Mouse (Mus musculus) liver, postnatal 0 days (tissue): ENCODE results near the gene Cep68. TPM values are rescaled to one million over a fixed set of nuclear protein-coding genes. Genes with fewer than 3 reads are reported as not detected.

Source experiments
- ATAC-seq: fragments of 200-750 bp; cut with Nextera tagmentation; 2 replicates; pipeline ENCODE4 v1.8.0; 2017; ENCODE audit warnings: mild to moderate bottlenecking, moderate library complexity
- DNase-seq: peaks from one replicate; pipeline ENCODE4 v3.0.0-alpha.2; 2016
- H3K27ac ChIP-seq: fragments of 300-500 bp; sonication (generic); 2 replicates; pipeline ENCODE4 v1.5.1; 2014; ENCODE audit warnings: antibody characterized with exemption, moderate library complexity, mild to moderate bottlenecking, low read depth
- H3K27me3 ChIP-seq: fragments of 300-500 bp; sonication (generic); 2 replicates; pipeline ENCODE4 v1.6.1; 2014; ENCODE audit warnings: low read length, control low read depth, mixed read lengths; ENCODE audit not compliant: insufficient read depth
- H3K36me3 ChIP-seq: fragments of 300-500 bp; sonication (generic); replicated peaks from 2 replicates; pipeline ENCODE4 v1.6.1; 2014; ENCODE audit warnings: mild to moderate bottlenecking, control low read depth, low read length, moderate library complexity, mixed read lengths; ENCODE audit not compliant: insufficient read depth
- H3K4me1 ChIP-seq: fragments of 300-500 bp; sonication (generic); 2 replicates; pipeline ENCODE4 v1.6.1; 2014; ENCODE audit warnings: antibody characterized with exemption, mild to moderate bottlenecking, control low read depth; ENCODE audit not compliant: insufficient read depth
- H3K4me2 ChIP-seq: fragments of 300-500 bp; sonication (generic); 2 replicates; pipeline ENCODE4 v1.6.1; 2014; ENCODE audit warnings: low read depth, mild to moderate bottlenecking, low read length, moderate library complexity, mixed read lengths
- H3K4me3 ChIP-seq: fragments of 300-500 bp; sonication (generic); 2 replicates; pipeline ENCODE4 v1.5.1; 2014; ENCODE audit warnings: low read depth, low read length
- H3K9ac ChIP-seq: fragments of 300-500 bp; sonication (generic); replicated peaks from 2 replicates; pipeline ENCODE4 v1.6.1; 2014; ENCODE audit warnings: mild to moderate bottlenecking, moderate library complexity
- H3K9me3 ChIP-seq: fragments of 300-500 bp; sonication (generic); 2 replicates; pipeline ENCODE4 v1.6.1; 2016; ENCODE audit warnings: mild to moderate bottlenecking, control low read depth, low read length, mixed read lengths
- CTCF ChIP-seq: sonication (generic); IDR thresholded peaks from 2 replicates; pipeline ENCODE4 v1.5.1; 2016; ENCODE audit warnings: antibody characterized with exemption, low read depth
- EP300 ChIP-seq: IDR thresholded peaks from 2 replicates; pipeline ENCODE4 v1.6.1; 2016; ENCODE audit warnings: antibody characterized with exemption, low read depth, mild to moderate bottlenecking
- WGBS: fragments of 180-500 bp; shearing (Covaris S2); extraction: QIAGEN DNeasy Blood & Tissue Kit; methylation state at CpG from one replicate; pipeline ENCODE4 v1.1.7; 2014; ENCODE audit not compliant: insufficient replicate concordance; 5-methylcytosine and 5-hydroxymethylcytosine counted together
- polyA plus RNA-seq: library from polyadenylated mRNA; unstranded; fragments of >200 nt; fragmentation: Nextera tagmentation; extraction: Ambion mirVana; gene quantifications from 2 replicates; pipeline ENCODE4 v1.2.1, GENCODE M21; 2015

The Cep68 gene
- polyA plus RNA-seq, 1 experiment from 2014 or later = 4.9 TPM

DNA sequence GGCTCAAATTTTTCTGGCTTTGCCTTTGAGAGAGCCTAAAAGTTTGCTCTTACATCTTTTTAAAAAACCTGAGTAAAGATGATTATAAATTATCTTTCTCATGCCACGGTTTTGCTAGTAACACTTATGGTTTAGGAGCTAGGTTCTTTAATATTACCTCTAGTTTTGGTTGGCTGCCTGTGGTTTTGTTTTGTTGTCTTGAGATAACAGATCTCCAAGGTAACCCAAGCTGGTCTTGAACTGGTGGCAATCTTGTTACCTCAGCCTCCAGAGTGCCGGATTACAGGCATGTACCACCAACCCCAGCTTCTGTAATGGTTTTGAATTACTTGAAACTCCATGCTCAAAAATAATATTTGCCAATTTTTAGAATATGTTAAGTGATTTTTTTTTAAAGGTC is 37.4 kb downstream of the Cep68 start:
- no peak overlapping the region for H3K27ac ChIP-seq
- no peak for ATAC-seq
- H3K4me1 ChIP-seq = peaks cover 29% of the 10 kb centered on the region
- peaks cover 24% of the 10 kb centered on the region for H3K36me3 ChIP-seq
- H3K9me3 ChIP-seq = no peaks in the 10 kb centered on the region
- WGBS = 37% methylated on average over 2 of the region's 2 CpGs
- no peak overlapping the region for H3K4me2 ChIP-seq
- no peak overlapping the region for H3K9ac ChIP-seq
- no peaks in the 10 kb centered on the region for H3K27me3 ChIP-seq
- DNase-seq = no peak
- TF ChIP-seq EP300 (no peak), CTCF (no peak)
- H3K4me3 ChIP-seq = no peak overlapping the region

DNA sequence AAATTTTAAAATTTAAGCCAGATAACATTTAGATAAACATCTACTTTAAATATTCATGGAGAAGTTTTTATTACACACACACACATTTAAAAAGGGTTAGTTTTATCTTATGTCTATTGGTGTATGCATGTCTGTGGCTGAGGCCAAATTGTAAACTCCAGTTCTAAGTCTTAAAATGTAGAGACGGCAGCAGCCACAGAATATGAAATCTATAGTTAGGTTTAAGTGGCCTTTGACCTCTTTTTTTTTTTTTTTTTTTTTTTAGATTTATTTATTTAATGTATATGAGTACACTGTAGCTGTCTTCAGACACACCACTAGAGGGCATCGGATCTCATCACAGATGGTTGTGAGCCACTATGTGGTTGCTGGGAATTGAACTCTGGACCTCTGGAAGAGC is 41.6 kb downstream of the Cep68 start:
- peaks cover 12% of the 10 kb centered on the region for H3K36me3 ChIP-seq
- no peak overlapping the region for H3K27ac ChIP-seq
- 80% methylated on average over 2 of the region's 2 CpGs for WGBS
- no peak for DNase-seq
- H3K9ac ChIP-seq = no peak overlapping the region
- no peak for ATAC-seq
- H3K9me3 ChIP-seq = no peaks in the 10 kb centered on the region
- no peak overlapping the region for H3K4me3 ChIP-seq
- no peak overlapping the region for H3K4me2 ChIP-seq
- peaks cover 42% of the 10 kb centered on the region for H3K4me1 ChIP-seq
- TF ChIP-seq EP300 = no peak
- 0 out of 2 replicates have a peak, but pooled peaks have one; percentile 19 for TF ChIP-seq CTCF
- no peaks in the 10 kb centered on the region for H3K27me3 ChIP-seq

DNA sequence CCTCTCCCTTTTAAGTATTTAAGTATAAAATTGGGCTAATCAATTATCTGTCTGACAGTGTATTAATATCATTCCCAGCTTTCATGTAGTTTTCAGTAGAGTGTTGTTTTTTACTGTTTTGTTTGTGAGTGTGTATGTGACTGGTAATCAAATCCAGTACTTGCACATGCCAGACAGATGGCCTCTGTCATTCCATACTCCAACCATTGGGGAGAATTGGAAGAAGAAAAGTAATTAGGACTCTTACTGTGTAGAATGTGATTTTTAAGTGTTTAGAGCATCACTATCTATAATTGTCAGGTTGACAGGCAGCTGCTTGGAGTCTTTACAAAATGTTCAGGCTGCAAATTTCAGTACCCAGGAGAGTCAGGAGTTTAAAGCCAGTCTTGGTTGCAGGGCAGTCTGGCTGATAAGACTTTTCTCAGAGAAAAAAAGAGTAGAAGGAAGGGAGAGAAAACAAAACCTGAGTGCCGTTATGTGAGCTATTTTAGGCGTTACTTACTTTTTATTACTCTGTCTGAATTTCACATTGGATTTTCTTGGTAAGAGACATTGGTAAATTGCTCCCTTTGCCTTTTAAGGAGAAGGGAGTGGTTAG is 42.5 kb downstream of the Cep68 start:
- Histone ChIP-seq H3K4me1 (peaks cover 41% of the 10 kb centered on the region), H3K36me3 (peaks cover 12% of the 10 kb centered on the region), H3K9ac (no peak overlapping the region), H3K27me3 (no peaks in the 10 kb centered on the region), H3K9me3 (no peaks in the 10 kb centered on the region), H3K27ac (no peak overlapping the region), H3K4me2 (peak overlapping the region; percentile 3; the same call in 1 of the 2 replicates), H3K4me3 (no peak overlapping the region)
- ATAC-seq = no peak
- no peak for TF ChIP-seq CTCF
- DNase-seq = no peak
- 43% methylated on average over 2 of the region's 2 CpGs for WGBS

DNA sequence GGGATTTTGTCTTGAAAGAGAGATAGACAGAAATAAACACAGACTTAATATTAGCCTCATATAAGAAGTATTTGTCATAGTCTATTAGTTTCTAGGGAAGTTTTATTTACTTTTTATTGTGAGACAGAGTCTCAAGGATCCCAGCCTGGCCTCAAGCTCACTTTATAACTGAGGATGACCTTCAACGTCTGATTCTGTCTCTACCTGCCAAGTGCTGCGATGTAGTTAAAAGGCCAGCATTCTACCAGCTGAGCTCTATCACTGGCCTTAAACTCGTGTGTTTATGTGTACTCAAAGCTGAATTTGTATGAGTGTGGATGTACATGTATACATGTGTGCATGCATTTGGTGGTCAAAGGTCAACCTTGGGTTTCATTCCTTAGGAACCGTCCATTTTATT is 43.7 kb downstream of the Cep68 start:
- peaks cover 12% of the 10 kb centered on the region for H3K36me3 ChIP-seq
- ATAC-seq (no peak), DNase-seq (no peak)
- H3K4me2 ChIP-seq = peak overlapping the region; percentile 57
- TF ChIP-seq CTCF (no peak), EP300 (no peak)
- H3K27ac ChIP-seq = peak overlapping the region; percentile 36; the same call in 1 of the 2 replicates
- H3K4me1 ChIP-seq = peaks cover 41% of the 10 kb centered on the region
- H3K4me3 ChIP-seq = no peak overlapping the region
- no peaks in the 10 kb centered on the region for H3K27me3 ChIP-seq
- WGBS = 60% methylated on average over 4 of the region's 4 CpGs
- H3K9ac ChIP-seq = 0 out of 2 replicates have a peak overlapping the region, but pooled peaks have one; percentile 8
- no peaks in the 10 kb centered on the region for H3K9me3 ChIP-seq

DNA sequence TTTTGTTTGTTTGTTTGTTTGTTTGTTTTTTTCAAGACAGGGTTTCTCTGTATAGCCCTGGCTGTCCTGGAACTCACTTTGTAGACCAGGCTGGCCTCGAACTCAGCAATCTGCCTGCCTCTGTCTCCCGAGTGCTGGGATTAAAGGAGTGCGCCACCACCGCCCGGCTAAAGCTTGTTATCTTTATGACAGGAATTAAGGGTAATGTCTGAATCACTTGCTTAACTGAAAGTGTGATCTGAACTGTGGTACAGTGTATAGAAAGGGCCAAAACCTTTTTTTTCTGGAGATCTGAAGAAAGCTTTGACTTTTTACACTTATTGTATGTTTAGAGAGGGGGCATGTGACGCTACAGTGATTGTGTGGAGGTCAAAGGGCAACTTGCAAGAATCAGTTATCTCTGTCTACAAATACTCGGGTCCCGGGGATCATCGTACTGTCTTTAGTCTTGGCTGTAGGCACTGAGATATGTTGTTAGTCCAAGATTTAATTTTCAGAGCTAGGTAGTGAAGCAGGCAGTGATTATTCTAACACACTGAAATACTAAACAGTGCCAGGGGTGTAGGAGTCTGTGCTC is 44.3 kb downstream of the Cep68 start:
- DNase-seq (no peak), ATAC-seq (no peak)
- no peaks in the 10 kb centered on the region for H3K9me3 ChIP-seq
- 0 out of 2 replicates have a peak overlapping the region, but pooled peaks have one; percentile 8 for H3K9ac ChIP-seq
- peaks cover 40% of the 10 kb centered on the region for H3K4me1 ChIP-seq
- H3K4me2 ChIP-seq = peak overlapping the region; percentile 57
- H3K4me3 ChIP-seq = no peak overlapping the region
- peak overlapping the region; percentile 36; the same call in 1 of the 2 replicates for H3K27ac ChIP-seq
- TF ChIP-seq EP300 = no peak
- TF ChIP-seq CTCF = no peak
- H3K27me3 ChIP-seq = no peaks in the 10 kb centered on the region
- H3K36me3 ChIP-seq = peaks cover 12% of the 10 kb centered on the region
- WGBS = 39% methylated on average over 9 of the region's 9 CpGs

DNA sequence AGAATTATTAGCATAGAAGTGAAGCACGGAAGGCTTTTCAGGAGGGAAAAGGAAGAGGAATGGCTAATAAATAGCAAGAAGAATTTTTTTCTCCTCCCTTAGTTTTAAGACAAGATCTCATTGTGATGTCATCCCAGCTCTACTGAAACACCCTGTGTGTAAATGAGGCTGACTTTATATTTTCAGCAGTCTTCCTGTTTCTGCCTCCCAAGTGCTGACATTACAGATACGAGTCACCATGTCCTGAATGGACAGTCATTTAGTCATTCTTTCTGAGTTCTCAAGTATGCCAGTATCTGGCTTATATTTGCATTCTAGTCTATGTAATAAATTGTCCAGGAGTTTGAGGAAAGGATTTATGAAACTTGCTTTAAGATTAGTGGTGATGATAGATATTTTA is 44.9 kb downstream of the Cep68 start:
- peak overlapping the region; percentile 76 for H3K4me2 ChIP-seq
- peaks cover 36% of the 10 kb centered on the region for H3K4me1 ChIP-seq
- H3K36me3 ChIP-seq = peaks cover 12% of the 10 kb centered on the region
- TF ChIP-seq CTCF = no peak
- no peak for TF ChIP-seq EP300
- DNase-seq = no peak
- no peak overlapping the region for H3K27ac ChIP-seq
- no peak overlapping the region for H3K4me3 ChIP-seq
- ATAC-seq = no peak
- WGBS = 53% methylated on average over 2 of the region's 2 CpGs
- H3K27me3 ChIP-seq = no peaks in the 10 kb centered on the region
- no peak overlapping the region; the same call in 1 of the 2 replicates for H3K9ac ChIP-seq
- H3K9me3 ChIP-seq = no peaks in the 10 kb centered on the region
